Mouse (Mus musculus): Measurements from ENCODE around the gene Cdk11b. TPM values are rescaled to one million over a fixed set of nuclear protein-coding genes. Genes with fewer than 3 reads are reported as not detected.

Gene Cdk11b
- polyA plus RNA-seq, 1 experiment = 145 TPM

DNA sequence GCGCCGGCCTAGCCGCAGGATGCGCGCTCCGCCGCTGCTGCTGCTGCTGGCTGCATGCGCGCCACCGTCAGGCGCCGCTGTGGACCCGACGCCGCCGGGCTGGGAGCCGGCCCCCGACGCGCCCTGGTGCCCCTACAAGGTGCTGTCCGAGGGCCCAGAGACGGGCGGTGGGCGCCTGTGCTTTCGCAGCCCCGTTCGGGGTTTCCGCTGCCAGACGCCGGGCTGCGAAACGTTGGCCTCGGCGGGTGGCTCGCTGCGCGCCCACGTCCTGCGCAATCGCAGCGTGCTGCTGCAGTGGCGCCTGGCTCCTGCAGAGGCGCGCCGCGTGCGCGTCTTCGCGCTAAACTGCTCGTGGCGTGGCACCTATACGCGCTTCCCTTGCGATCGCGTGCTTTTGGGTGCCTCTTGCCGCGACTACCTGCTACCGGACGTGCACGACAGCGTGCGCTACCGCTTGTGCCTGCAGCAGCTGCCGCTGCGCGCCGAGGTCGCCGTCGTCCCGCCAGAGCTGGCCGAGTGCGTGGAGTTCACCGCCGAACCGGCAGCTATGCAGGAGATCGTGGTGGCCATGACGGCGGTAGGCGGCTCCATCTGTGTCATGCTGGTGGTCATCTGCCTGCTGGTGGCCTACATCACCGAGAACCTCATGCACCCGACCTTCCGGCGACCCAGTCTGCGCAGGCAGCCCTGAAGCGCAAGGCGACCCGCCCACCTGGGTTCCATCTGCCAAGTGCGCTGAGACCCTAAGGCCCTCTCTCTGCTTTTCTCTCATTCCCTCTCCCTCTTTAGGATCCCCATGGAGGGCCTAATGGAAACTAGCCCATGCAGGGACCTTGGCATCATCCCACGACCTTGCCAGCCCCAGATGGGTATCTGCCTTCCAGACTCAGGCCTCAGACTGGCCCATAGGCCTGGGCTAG is 70.1 kb downstream of the Cdk11b start:
- H3K4me3 ChIP-seq (ENCODE audit: insufficient read depth, low read depth, low read length) = peak overlapping the region; percentile 75
- peak; percentile 88 for TF ChIP-seq POLR2A (IDR thresholded peaks at IDR 0.05; ENCODE audit: insufficient read depth, low read depth, low read length)
- 0 out of 2 replicates have a peak, but pooled peaks have one; percentile 28 for TF ChIP-seq CTCF (IDR thresholded peaks at IDR 0.05; ENCODE audit: insufficient read depth, low read depth, low read length)
- H3K27ac ChIP-seq (ENCODE audit: insufficient read depth, low read depth, low read length) = peak overlapping the region; percentile 99
- H3K4me1 ChIP-seq (ENCODE audit: control insufficient read depth, insufficient read depth, low read length) = peaks cover 17% of the 10 kb centered on the region
- under 1% methylated on average over 92 of the region's 92 CpGs for WGBS

DNA sequence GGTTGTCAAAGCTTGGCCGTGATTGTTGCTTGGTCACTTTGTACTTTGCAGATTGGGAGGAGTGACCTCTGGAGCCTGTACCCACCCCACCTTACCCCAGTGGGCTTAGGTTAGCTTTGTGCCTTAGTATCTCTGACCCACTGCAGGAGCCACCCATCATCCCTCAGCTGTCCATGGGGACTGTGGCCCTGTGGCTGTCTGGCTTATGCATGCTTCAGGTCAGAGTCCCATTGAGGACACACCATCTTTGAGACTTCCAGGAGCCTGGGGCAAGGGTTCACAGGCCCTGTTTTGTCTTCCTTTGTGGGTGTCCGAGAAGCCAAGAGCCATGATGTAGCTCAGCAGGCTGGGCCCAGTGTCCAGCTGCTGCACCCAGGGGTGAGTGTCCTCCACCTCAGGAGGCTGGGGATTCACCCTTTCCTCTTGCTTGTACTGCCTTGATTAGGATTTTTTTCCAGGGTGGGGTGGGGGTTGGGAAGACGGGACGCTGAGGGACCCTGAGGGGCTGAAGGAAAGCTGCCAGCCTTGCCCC is 70.9 kb downstream of the Cdk11b start:
- Histone ChIP-seq H3K4me3 (ENCODE audit: insufficient read depth, low read depth, low read length) (peak overlapping the region; percentile 75), H3K4me1 (ENCODE audit: control insufficient read depth, insufficient read depth, low read length) (peaks cover 17% of the 10 kb centered on the region), H3K27ac (ENCODE audit: insufficient read depth, low read depth, low read length) (peak overlapping the region; percentile 99)
- 55% methylated on average over 4 of the region's 4 CpGs for WGBS
- TF ChIP-seq CTCF (IDR thresholded peaks at IDR 0.05; ENCODE audit: insufficient read depth, low read depth, low read length) = no peak
- TF ChIP-seq POLR2A (IDR thresholded peaks at IDR 0.05; ENCODE audit: insufficient read depth, low read depth, low read length) = no peak

DNA sequence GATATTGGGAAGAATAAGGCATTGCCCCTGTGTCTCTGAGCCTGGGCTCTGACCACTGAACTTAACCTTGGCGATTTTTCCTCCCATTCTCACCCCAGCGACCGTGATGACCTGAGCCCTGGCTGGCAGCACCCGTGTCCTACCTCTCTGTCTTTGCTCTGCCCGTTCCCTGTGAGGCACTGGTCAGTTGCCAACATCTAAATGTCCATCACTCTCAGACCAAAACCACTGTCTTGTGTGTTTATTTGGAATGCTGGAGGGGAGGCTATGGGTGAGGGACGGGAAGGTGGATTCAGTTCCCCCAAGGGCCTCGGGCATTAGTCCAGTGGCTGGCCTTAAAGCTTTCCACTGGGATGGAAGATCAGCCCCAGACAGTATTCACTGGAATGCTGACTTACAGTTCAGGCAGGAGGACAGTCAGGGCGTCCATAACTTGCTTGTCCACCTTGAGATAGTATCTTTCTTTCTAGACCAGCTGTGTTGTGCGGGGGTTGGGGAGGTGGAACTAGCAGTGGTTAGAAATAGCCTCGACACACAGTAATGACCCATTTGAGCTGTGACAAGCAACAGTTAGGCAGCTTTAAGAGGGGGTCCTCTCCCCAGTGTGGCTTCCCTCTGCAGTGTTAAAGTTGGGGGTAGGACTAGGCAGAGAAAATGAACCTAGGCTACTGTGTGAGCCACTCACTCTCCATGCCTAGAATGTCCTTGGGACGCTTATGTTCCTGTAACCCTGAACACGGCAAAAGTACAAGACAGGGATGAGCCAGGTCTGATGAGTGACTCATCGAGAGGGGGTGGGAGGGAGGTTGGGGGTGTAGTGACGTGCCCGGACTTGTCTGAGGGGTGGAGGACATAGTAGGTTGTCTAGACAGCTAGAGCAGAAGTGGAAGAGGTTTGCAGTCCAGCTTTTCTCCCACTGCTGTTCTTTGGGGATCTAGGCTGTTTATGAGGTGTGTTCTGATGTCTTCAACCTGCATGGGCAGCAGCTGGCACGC is 71.9 kb downstream of the Cdk11b start:
- peak overlapping the region; percentile 75 for H3K4me3 ChIP-seq (ENCODE audit: insufficient read depth, low read depth, low read length)
- WGBS = 47% methylated on average over 16 of the region's 16 CpGs
- TF ChIP-seq CTCF (IDR thresholded peaks at IDR 0.05; ENCODE audit: insufficient read depth, low read depth, low read length) (no peak), POLR2A (IDR thresholded peaks at IDR 0.05; ENCODE audit: insufficient read depth, low read depth, low read length) (no peak)
- peaks cover 17% of the 10 kb centered on the region for H3K4me1 ChIP-seq (ENCODE audit: control insufficient read depth, insufficient read depth, low read length)
- peak overlapping the region; percentile 99 for H3K27ac ChIP-seq (ENCODE audit: insufficient read depth, low read depth, low read length)

Other genes with a start within 250 kb of the Cdk11b start
- gene Gabrd, start 226.7 kb upstream of the Cdk11b start, polyA plus RNA-seq (2012; ENCODE audit: insufficient read depth, insufficient read length, low replicate concordance, missing spikeins) = not detected in 2 replicates
- gene Cfap74, start 215.7 kb upstream of the Cdk11b start, polyA plus RNA-seq (2012; ENCODE audit: insufficient read depth, insufficient read length, low replicate concordance, missing spikeins) = not detected in 2 replicates
- gene Tmem52, start 155.7 kb upstream of the Cdk11b start, polyA plus RNA-seq (2012; ENCODE audit: insufficient read depth, insufficient read length, low replicate concordance, missing spikeins) = not detected in 2 replicates
- 260 and 372 TPM in 2 replicates for gene Gnb1, start 133.5 kb upstream of the Cdk11b start, polyA plus RNA-seq (2012; ENCODE audit: insufficient read depth, insufficient read length, low replicate concordance, missing spikeins)
- gene Nadk, start 62.5 kb upstream of the Cdk11b start, polyA plus RNA-seq (2012; ENCODE audit: insufficient read depth, insufficient read length, low replicate concordance, missing spikeins) = not detected in 2 replicates
- not detected in 2 replicates for gene Slc35e2, start 23.4 kb upstream of the Cdk11b start, polyA plus RNA-seq (2012; ENCODE audit: insufficient read depth, insufficient read length, low replicate concordance, missing spikeins)
- not detected in 2 replicates for gene Gm10563, start 20.6 kb downstream of the Cdk11b start, polyA plus RNA-seq (2012; ENCODE audit: insufficient read depth, insufficient read length, low replicate concordance, missing spikeins)
- gene Mmp23, start 28.5 kb downstream of the Cdk11b start, polyA plus RNA-seq (2012; ENCODE audit: insufficient read depth, insufficient read length, low replicate concordance, missing spikeins) = not detected in 2 replicates
- not detected in 2 replicates for gene Mib2, start 44.3 kb downstream of the Cdk11b start, polyA plus RNA-seq (2012; ENCODE audit: insufficient read depth, insufficient read length, low replicate concordance, missing spikeins)
- not detected in 2 replicates for gene Fndc10, start 69.5 kb downstream of the Cdk11b start, polyA plus RNA-seq (2012; ENCODE audit: insufficient read depth, insufficient read length, low replicate concordance, missing spikeins)
- not detected in 2 replicates for gene Ssu72, start 79.9 kb downstream of the Cdk11b start, polyA plus RNA-seq (2012; ENCODE audit: insufficient read depth, insufficient read length, low replicate concordance, missing spikeins)
- not detected in 2 replicates for gene Tmem240, start 109.9 kb downstream of the Cdk11b start, polyA plus RNA-seq (2012; ENCODE audit: insufficient read depth, insufficient read length, low replicate concordance, missing spikeins)
- gene Atad3a, start 136.2 kb downstream of the Cdk11b start, polyA plus RNA-seq (2012; ENCODE audit: insufficient read depth, insufficient read length, low replicate concordance, missing spikeins) = not detected in 2 replicates
- gene Vwa1, start 149.8 kb downstream of the Cdk11b start, polyA plus RNA-seq (2012; ENCODE audit: insufficient read depth, insufficient read length, low replicate concordance, missing spikeins) = not detected in 2 replicates
- gene Tmem88b, start 161.0 kb downstream of the Cdk11b start, polyA plus RNA-seq (2012; ENCODE audit: insufficient read depth, insufficient read length, low replicate concordance, missing spikeins) = not detected in 2 replicates
- not detected in 2 replicates for gene Ankrd65, start 165.6 kb downstream of the Cdk11b start, polyA plus RNA-seq (2012; ENCODE audit: insufficient read depth, insufficient read length, low replicate concordance, missing spikeins)
- gene Mrpl20, start 178.0 kb downstream of the Cdk11b start, polyA plus RNA-seq (2012; ENCODE audit: insufficient read depth, insufficient read length, low replicate concordance, missing spikeins) = not detected in 2 replicates
- gene Ccnl2, start 187.6 kb downstream of the Cdk11b start, polyA plus RNA-seq (2012; ENCODE audit: insufficient read depth, insufficient read length, low replicate concordance, missing spikeins) = 186 and 258 TPM in 2 replicates
- not detected in 2 replicates for gene Aurkaip1, start 206.4 kb downstream of the Cdk11b start, polyA plus RNA-seq (2012; ENCODE audit: insufficient read depth, insufficient read length, low replicate concordance, missing spikeins)
- gene Mxra8, start 214.8 kb downstream of the Cdk11b start, polyA plus RNA-seq (2012; ENCODE audit: insufficient read depth, insufficient read length, low replicate concordance, missing spikeins) = not detected in 2 replicates
- gene Dvl1, start 222.5 kb downstream of the Cdk11b start, polyA plus RNA-seq (2012; ENCODE audit: insufficient read depth, insufficient read length, low replicate concordance, missing spikeins) = not detected in 2 replicates
- gene Tas1r3, start 238.5 kb downstream of the Cdk11b start, polyA plus RNA-seq (2012; ENCODE audit: insufficient read depth, insufficient read length, low replicate concordance, missing spikeins) = not detected in 2 replicates
- gene Cptp, start 244.6 kb downstream of the Cdk11b start, polyA plus RNA-seq (2012; ENCODE audit: insufficient read depth, insufficient read length, low replicate concordance, missing spikeins) = not detected in 2 replicates
- gene Ints11, start 244.7 kb downstream of the Cdk11b start, polyA plus RNA-seq (2012; ENCODE audit: insufficient read depth, insufficient read length, low replicate concordance, missing spikeins) = not detected in 2 replicates

Data from olfactory bulb, adult 2 months (tissue).